Mouse (Mus musculus) kidney, postnatal 0 days (tissue): ENCODE data around the gene Cpne8. TPM values are rescaled to one million over a fixed set of nuclear protein-coding genes. Genes with fewer than 3 reads are reported as not detected.

Experiments
- ATAC-seq: fragments of 200-750 bp; cut with Nextera tagmentation; replicated peaks from 2 replicates; pipeline ENCODE4 v1.8.0; 2017; ENCODE audit warnings: low read depth, moderate number of reproducible peaks, moderate TSS enrichment, moderate library complexity; ENCODE audit not compliant: low FRiP score
- DNase-seq: peaks from one replicate; pipeline ENCODE4 v3.0.0-alpha.2; 2016; ENCODE audit warnings: low spot score
- H3K27ac ChIP-seq: fragments of 300-500 bp; sonication (generic); 2 replicates; pipeline ENCODE4 v1.5.1; 2014; ENCODE audit warnings: mild to moderate bottlenecking
- H3K27me3 ChIP-seq: fragments of 300-500 bp; sonication (generic); 2 replicates; pipeline ENCODE4 v1.6.1; 2014; ENCODE audit warnings: low read length, mixed read lengths; ENCODE audit not compliant: insufficient read depth
- H3K36me3 ChIP-seq: fragments of 300-500 bp; sonication (generic); 2 replicates; pipeline ENCODE4 v1.6.1; 2014; ENCODE audit warnings: low read length, mixed read lengths; ENCODE audit not compliant: insufficient read depth
- H3K4me1 ChIP-seq: fragments of 300-500 bp; sonication (generic); replicated peaks from 2 replicates; pipeline ENCODE4 v1.6.1; 2014; ENCODE audit warnings: antibody characterized with exemption, low read length, mixed read lengths; ENCODE audit not compliant: insufficient read depth
- H3K4me2 ChIP-seq: fragments of 300-500 bp; sonication (generic); 2 replicates; pipeline ENCODE4 v1.6.1; 2014; ENCODE audit warnings: mild to moderate bottlenecking, low read length, moderate library complexity, mixed read lengths
- H3K4me3 ChIP-seq: fragments of 300-500 bp; sonication (generic); replicated peaks from 2 replicates; pipeline ENCODE4 v1.5.1; 2014; ENCODE audit warnings: low read depth, low read length
- H3K9ac ChIP-seq: fragments of 300-500 bp; sonication (generic); 2 replicates; pipeline ENCODE4 v1.6.1; 2014; ENCODE audit warnings: low read depth, low read length
- H3K9me3 ChIP-seq: fragments of 300-500 bp; sonication (generic); replicated peaks from 2 replicates; pipeline ENCODE4 v1.6.1; 2016; ENCODE audit warnings: low read length, inconsistent platforms, mixed read lengths
- CTCF ChIP-seq: IDR thresholded peaks from 2 replicates; pipeline ENCODE4 v1.5.1; 2016; ENCODE audit warnings: antibody characterized with exemption, low read depth, mild to moderate bottlenecking, moderate library complexity
- WGBS: fragments of 180-500 bp; shearing (Covaris S2); extraction: QIAGEN DNeasy Blood & Tissue Kit; methylation state at CpG from one replicate; pipeline ENCODE4 v1.1.7; 2014; 5-methylcytosine and 5-hydroxymethylcytosine counted together
- polyA plus RNA-seq: library from polyadenylated mRNA; unstranded; fragments of >200 nt; fragmentation: Nextera tagmentation; extraction: Ambion mirVana; gene quantifications from 2 replicates; pipeline ENCODE4 v1.2.1, GENCODE M21; 2015

Cpne8 gene
- polyA plus RNA-seq, 1 experiment from 2014 or later = 25.5 TPM

DNA sequence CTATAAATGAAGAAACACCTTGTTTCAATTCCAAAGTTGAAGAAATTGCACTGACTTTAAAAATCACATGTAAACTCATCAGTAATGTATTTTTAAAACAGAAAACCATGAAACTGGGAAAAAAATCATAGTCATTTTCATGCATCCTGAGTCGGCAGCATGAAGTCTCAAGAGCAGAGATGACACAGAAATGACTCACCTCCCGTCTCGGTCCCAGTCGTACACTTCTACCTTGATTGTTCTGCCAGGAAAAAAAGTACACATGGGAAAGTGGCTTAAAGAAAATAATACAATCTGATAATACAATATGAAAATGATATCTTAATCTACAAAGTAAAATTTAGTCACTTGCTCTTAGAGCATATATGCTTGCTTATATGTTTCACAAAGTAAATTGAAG is 111.2 kb downstream of the Cpne8 start:
- no peaks in the 10 kb centered on the region for H3K9me3 ChIP-seq
- TF ChIP-seq CTCF = no peak
- no peak overlapping the region for H3K27ac ChIP-seq
- no peaks in the 10 kb centered on the region for H3K36me3 ChIP-seq
- no peak overlapping the region for H3K9ac ChIP-seq
- DNase-seq (no peak), ATAC-seq (no peak)
- no peak overlapping the region for H3K4me2 ChIP-seq
- no peaks in the 10 kb centered on the region for H3K4me1 ChIP-seq
- H3K27me3 ChIP-seq = no peaks in the 10 kb centered on the region
- H3K4me3 ChIP-seq = no peak overlapping the region
- WGBS = 90% methylated on average over 4 of the region's 4 CpGs

DNA sequence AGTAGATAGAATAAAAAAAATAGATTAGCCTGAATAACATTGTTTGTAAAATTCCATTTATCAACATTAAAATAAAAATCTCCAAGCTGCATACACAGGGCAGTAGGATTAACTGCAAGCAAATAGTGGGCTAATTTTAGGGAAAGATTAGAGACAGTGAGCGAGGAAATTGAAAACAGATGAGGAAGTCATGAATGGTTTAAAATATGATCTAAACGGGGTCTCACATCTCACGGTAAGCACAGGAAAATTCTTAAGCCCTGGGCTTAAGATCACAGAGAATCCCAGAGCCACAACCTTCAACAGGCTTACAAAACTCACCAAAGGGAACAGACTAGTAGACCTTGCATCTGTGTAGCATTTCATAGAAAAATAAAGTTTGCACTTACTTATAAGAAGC is 115.2 kb downstream of the Cpne8 start:
- Histone ChIP-seq H3K4me1 (no peaks in the 10 kb centered on the region), H3K4me3 (no peak overlapping the region), H3K36me3 (no peaks in the 10 kb centered on the region), H3K27ac (no peak overlapping the region), H3K9ac (no peak overlapping the region), H3K9me3 (no peaks in the 10 kb centered on the region), H3K4me2 (no peak overlapping the region), H3K27me3 (no peaks in the 10 kb centered on the region)
- ATAC-seq = no peak
- WGBS = 69% methylated on average over 3 of the region's 3 CpGs
- DNase-seq = no peak
- no peak for TF ChIP-seq CTCF

DNA sequence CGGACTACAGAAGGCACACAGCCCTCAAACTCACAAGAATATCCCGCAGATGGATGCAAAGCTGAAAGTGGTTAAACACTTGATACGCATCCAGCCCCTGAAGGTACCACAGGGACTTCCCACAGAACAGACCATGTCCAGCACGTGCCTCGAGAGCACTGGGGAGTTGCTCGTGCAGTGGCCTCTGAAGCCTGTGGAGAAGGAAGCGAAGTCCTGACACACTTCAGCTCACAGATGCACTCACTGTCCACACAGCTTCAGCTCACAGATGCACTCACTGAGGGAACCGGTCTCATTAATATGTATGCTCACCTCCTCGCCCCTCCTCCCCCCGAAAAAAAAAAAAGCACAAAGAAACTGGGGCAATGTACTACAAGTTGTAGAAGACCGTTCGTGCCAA is 117.6 kb downstream of the Cpne8 start:
- DNase-seq = no peak
- no peak for TF ChIP-seq CTCF
- WGBS = 75% methylated on average over 12 of the region's 12 CpGs
- Histone ChIP-seq H3K9ac (no peak overlapping the region), H3K36me3 (no peaks in the 10 kb centered on the region), H3K9me3 (no peaks in the 10 kb centered on the region), H3K4me1 (no peaks in the 10 kb centered on the region), H3K4me3 (no peak overlapping the region), H3K4me2 (no peak overlapping the region), H3K27ac (no peak overlapping the region), H3K27me3 (no peaks in the 10 kb centered on the region)
- no peak for ATAC-seq

DNA sequence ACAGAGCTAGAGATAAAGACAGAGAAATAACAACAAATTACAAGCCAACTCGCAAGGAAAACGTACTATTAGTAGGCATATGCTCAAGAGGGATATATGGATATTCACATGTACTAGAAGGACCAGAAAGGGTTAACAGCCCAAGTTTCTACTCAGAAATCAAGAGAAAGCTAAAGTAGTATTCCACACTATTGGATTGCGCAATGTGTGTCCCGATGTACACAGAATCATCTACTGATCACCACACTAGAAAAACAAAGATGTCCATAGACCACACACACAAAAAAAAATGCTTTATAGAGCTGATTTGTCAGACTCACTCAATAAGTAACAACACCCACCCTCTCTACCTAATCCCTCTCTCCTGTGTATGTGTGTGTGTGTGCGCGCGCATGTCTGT is 130.6 kb downstream of the Cpne8 start:
- no peaks in the 10 kb centered on the region for H3K36me3 ChIP-seq
- no peak for DNase-seq
- WGBS = 95% methylated on average over 7 of the region's 7 CpGs

DNA sequence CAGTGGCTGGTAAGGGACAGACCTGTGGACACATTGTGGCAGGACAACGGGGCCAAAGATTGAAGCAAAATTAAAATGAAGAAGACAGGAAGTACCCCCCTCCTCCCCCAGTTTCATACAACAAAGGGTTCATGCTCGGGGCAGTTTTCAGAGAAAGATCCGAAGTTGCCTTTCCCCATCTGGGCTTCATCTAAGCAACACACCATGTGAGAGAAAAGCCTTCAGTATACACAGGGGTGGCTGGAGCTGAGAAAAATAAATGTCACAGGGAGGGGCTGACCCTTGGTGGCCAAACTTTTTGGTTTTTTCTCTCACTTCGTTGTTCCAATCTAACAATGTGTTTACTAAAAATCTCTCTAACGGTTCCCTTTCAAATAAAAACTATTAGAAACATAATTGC is 135.8 kb downstream of the Cpne8 start:
- ATAC-seq (no peak), DNase-seq (no peak)
- H3K9ac ChIP-seq = no peak overlapping the region
- H3K27me3 ChIP-seq = no peaks in the 10 kb centered on the region
- no peak overlapping the region for H3K4me3 ChIP-seq
- no peaks in the 10 kb centered on the region for H3K9me3 ChIP-seq
- TF ChIP-seq CTCF = no peak
- 62% methylated on average over 5 of the region's 5 CpGs for WGBS
- no peak overlapping the region for H3K27ac ChIP-seq
- no peak overlapping the region for H3K4me2 ChIP-seq
- no peaks in the 10 kb centered on the region for H3K4me1 ChIP-seq
- no peaks in the 10 kb centered on the region for H3K36me3 ChIP-seq

More for the DNA sequence above, 130.6 kb downstream of the Cpne8 start:
- Histone ChIP-seq H3K4me1 (no peaks in the 10 kb centered on the region), H3K27ac (no peak overlapping the region), H3K27me3 (no peaks in the 10 kb centered on the region), H3K9ac (no peak overlapping the region), H3K9me3 (no peaks in the 10 kb centered on the region), H3K4me3 (no peak overlapping the region), H3K4me2 (no peak overlapping the region)
- ATAC-seq = no peak
- no peak for TF ChIP-seq CTCF

DNA sequence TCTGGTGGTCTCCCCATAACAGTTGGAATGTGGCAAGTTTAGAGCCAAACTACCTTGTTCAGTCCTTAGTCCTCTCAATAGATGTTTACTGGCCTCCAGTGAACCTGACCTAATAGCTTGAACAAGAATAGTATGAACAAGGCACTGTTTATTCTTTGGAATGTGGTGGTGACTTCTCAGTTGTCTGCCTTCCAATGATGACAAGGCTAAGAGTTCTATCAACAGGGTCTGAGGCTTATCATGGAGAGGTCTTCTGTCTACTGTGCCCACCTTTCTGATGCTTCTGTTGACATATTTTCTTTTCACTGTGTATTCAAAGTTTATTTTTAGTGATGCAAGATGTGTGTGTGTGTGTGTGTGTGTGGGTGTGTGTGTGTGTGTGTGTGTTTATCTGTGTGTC is 137.1 kb downstream of the Cpne8 start:
- ATAC-seq = no peak

DNA sequence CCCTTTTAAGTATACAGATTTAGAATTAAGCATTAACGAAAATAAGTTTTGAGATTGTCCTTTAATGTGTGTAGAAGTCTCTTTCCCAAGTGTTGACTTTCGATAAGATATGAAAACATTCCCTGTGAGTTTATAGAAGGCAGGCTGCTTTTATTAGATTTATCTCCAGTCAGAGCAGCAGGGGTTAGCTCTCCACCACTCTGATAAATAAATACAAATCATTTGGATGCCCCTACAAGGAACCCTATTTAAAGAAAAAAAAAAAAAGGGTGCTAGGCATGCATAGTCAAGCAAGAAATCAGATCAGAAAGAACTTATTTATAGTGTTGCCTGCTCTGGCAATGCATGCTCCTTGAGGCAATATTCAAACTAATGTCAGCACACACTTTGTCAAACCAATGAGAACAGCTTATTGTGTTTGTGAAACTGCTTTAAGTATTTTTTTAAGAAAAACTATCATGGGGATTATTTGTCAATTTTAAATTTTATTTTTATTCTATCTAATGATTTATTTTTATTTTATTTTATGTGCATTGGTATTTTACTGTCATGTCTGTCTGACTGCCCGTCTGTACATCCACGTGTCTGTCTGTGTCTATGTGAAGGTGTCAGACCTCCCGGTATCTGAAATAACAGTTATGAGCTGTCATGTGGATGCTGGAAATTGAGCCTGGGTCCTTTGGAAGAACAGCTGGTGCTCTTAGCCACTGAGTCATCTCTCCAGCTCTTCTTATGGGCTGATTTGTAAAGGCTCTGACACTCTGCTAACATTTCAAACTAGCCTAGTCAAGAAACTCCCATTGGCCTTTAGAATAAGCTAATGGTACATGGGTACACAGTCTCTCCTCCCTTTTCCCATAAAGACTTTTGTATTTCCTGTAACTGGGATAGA is 142.7 kb downstream of the Cpne8 start:
- 57% methylated on average over 5 of the region's 5 CpGs for WGBS
- ATAC-seq = no peak

More for the DNA sequence above, 137.1 kb downstream of the Cpne8 start:
- Histone ChIP-seq H3K36me3 (no peaks in the 10 kb centered on the region), H3K9ac (no peak overlapping the region), H3K4me2 (no peak overlapping the region), H3K4me1 (no peaks in the 10 kb centered on the region), H3K9me3 (no peaks in the 10 kb centered on the region), H3K27ac (no peak overlapping the region), H3K4me3 (no peak overlapping the region), H3K27me3 (no peaks in the 10 kb centered on the region)
- no peak for TF ChIP-seq CTCF
- no peak for DNase-seq

More for the DNA sequence above, 142.7 kb downstream of the Cpne8 start:
- Histone ChIP-seq H3K4me1 (no peaks in the 10 kb centered on the region), H3K4me2 (no peak overlapping the region), H3K4me3 (no peak overlapping the region), H3K27ac (no peak overlapping the region), H3K27me3 (no peaks in the 10 kb centered on the region), H3K36me3 (no peaks in the 10 kb centered on the region), H3K9ac (no peak overlapping the region), H3K9me3 (no peaks in the 10 kb centered on the region)
- DNase-seq = peak; percentile 8
- TF ChIP-seq CTCF = no peak
